Mouse (Mus musculus): ENCODE results near the gene Ptprm.

Ptprm gene

GRCm38 (mm10) chr17:66960557-66960956 lies 393.7 kb downstream of the Ptprm start:
- no peak for DNase-seq

GRCm38 (mm10) chr17:66959815-66960214 lies 394.4 kb downstream of the Ptprm start:
- no peak for DNase-seq

- no peak for DNase-seq
These were observed 395.5 kb downstream of the Ptprm start for GRCm38 (mm10) chr17:66958766-66959165.

GRCm38 (mm10) chr17:66944498-66944897 lies 409.8 kb downstream of the Ptprm start:
- DNase-seq: peak; percentile 48

GRCm38 (mm10) chr17:66943539-66943938 lies 410.7 kb downstream of the Ptprm start:
- DNase-seq: no peak

GRCm38 (mm10) chr17:66925611-66926010 lies 428.6 kb downstream of the Ptprm start:
- DNase-seq: no peak

- DNase-seq: no peak
These were observed 439.6 kb downstream of the Ptprm start for GRCm38 (mm10) chr17:66914696-66915095.

GRCm38 (mm10) chr17:66912533-66912932 lies 441.7 kb downstream of the Ptprm start:
- no peak for DNase-seq

GRCm38 (mm10) chr17:66912120-66912519 lies 442.1 kb downstream of the Ptprm start:
- DNase-seq: no peak

GRCm38 (mm10) chr17:66909901-66910300 lies 444.4 kb downstream of the Ptprm start:
- peak; percentile 88 for DNase-seq

GRCm38 (mm10) chr17:66908921-66909320 lies 445.3 kb downstream of the Ptprm start:
- peak; percentile 10 for DNase-seq

GRCm38 (mm10) chr17:66894181-66894580 lies 460.1 kb downstream of the Ptprm start:
- DNase-seq: no peak

GRCm38 (mm10) chr17:66891916-66892315 lies 462.3 kb downstream of the Ptprm start:
- no peak for DNase-seq

GRCm38 (mm10) chr17:66891067-66891862 lies 463.0 kb downstream of the Ptprm start:
- DNase-seq: no peak

GRCm38 (mm10) chr17:66882304-66882703 lies 472.0 kb downstream of the Ptprm start:
- DNase-seq: no peak

- DNase-seq: no peak
These were observed 473.1 kb downstream of the Ptprm start for GRCm38 (mm10) chr17:66880969-66881701.

GRCm38 (mm10) chr17:66879151-66879550 lies 475.1 kb downstream of the Ptprm start:
- no peak for DNase-seq

- no peak for DNase-seq
These were observed 476.7 kb downstream of the Ptprm start for GRCm38 (mm10) chr17:66877582-66877981.

GRCm38 (mm10) chr17:66874810-66875209 lies 479.4 kb downstream of the Ptprm start:
- no peak for DNase-seq

- DNase-seq: no peak
These were observed 482.9 kb downstream of the Ptprm start for GRCm38 (mm10) chr17:66871396-66871795.

- DNase-seq: no peak
These were observed 484.7 kb downstream of the Ptprm start for GRCm38 (mm10) chr17:66869581-66870002.

- no peak for DNase-seq
These were observed 489.8 kb downstream of the Ptprm start for GRCm38 (mm10) chr17:66864441-66864840.

- no peak for DNase-seq
These were observed 492.7 kb downstream of the Ptprm start for GRCm38 (mm10) chr17:66861557-66861956.

- peak; percentile 22 for DNase-seq
These were observed 495.5 kb downstream of the Ptprm start for GRCm38 (mm10) chr17:66858757-66859156.
